Mouse (Mus musculus) liver, adult 2 months (tissue): ENCODE measurements at regions not wholly inside any gene's neighbourhood (a gene's known extent, or its start where the extent isn't known, plus 50 kb on each side); places are given as distances from the start of the nearest gene placed in this dataset.

ENCODE experiments used
- DNase-seq: peaks from one replicate; pipeline ENCODE4 v3.0.0-alpha.2; 2011; ENCODE audit warnings: low read depth, low spot score; ENCODE audit errors: extremely low read depth
- H3K27ac ChIP-seq: fragments of 200-500 bp; replicated peaks from 2 replicates; pipeline ENCODE4 v1.5.1; 2012; ENCODE audit warnings: low read depth, mild to moderate bottlenecking, control low read depth, inconsistent platforms, low read length; ENCODE audit not compliant: insufficient read depth
- H3K27me3 ChIP-seq: fragments of 200-500 bp; 2 replicates; pipeline ENCODE4 v1.6.1; 2012; ENCODE audit warnings: mild to moderate bottlenecking, moderate library complexity, low read length, inconsistent platforms; ENCODE audit not compliant: control insufficient read depth, insufficient read depth
- H3K36me3 ChIP-seq: fragments of 200-500 bp; 2 replicates; pipeline ENCODE4 v1.6.1; 2012; ENCODE audit warnings: low read length, inconsistent platforms; ENCODE audit not compliant: control insufficient read depth, insufficient read depth
- H3K4me1 ChIP-seq: fragments of 200-500 bp; 2 replicates; pipeline ENCODE4 v1.6.1; 2011; ENCODE audit warnings: low read length; ENCODE audit not compliant: control insufficient read depth, insufficient read depth
- H3K4me3 ChIP-seq: fragments of 200-500 bp; 2 replicates; pipeline ENCODE4 v1.5.1; 2011; ENCODE audit warnings: low read depth, mild to moderate bottlenecking, control low read depth, low read length, moderate library complexity; ENCODE audit not compliant: insufficient read depth
- H3K79me2 ChIP-seq: fragments of 200-500 bp; 2 replicates; pipeline ENCODE4 v1.6.1; 2012; ENCODE audit warnings: inconsistent platforms, mild to moderate bottlenecking, low read length, moderate library complexity; ENCODE audit not compliant: control insufficient read depth, insufficient read depth
- H3K9ac ChIP-seq: fragments of 200-500 bp; 2 replicates; pipeline ENCODE4 v1.6.1; 2012; ENCODE audit warnings: low read depth, mild to moderate bottlenecking, control low read depth, inconsistent platforms, low read length
- CTCF ChIP-seq: fragments of 200-500 bp; IDR thresholded peaks from 2 replicates; pipeline ENCODE4 v1.5.1; 2011; ENCODE audit warnings: low read depth, low read length, control low read depth
- POLR2A ChIP-seq: fragments of 200-500 bp; IDR thresholded peaks from 2 replicates; pipeline ENCODE4 v1.6.1; 2011; ENCODE audit warnings: low read length, control low read depth; ENCODE audit not compliant: insufficient read depth; ENCODE audit errors: extremely low read depth
- WGBS: fragments of 180-500 bp; shearing (Covaris S2); methylation state at CpG from one replicate; pipeline ENCODE4 v1.1.7; 2018; 5-methylcytosine and 5-hydroxymethylcytosine counted together

DNA sequence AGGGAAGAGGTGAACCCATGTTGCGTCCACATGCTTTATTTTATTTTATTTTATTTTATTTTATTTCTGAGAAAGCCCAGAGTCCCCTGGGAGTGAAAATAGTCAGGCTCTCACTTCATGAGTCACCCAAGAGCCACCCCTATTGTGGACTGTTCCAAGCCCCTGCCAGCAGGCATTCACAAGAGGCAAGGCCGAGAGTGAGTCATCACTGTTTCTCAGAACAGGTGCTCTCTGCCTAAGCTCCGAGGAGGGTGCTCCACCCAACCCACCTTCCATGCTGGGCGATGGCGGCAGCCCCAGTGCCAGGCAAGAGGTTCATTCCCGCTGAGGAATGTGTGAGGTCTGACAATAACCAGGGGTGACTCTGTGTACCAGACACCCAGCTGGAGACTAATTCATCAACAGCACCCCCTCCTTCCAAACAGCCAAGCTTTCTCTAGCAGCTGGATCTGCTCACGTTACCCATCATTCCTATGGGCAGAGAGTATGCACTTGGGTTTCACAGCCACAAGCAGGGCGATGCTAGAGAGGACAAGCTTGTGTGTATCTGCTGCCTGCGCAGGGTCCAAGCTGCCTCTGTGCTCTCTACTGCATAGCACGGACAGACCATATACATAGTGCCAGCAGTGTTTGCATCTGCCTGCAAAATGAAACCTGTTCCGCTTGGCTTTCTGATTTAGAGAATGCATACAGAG lies 122.8 kb downstream of the Zfp706 start:
- H3K79me2 ChIP-seq, result no peaks in the 10 kb centered on the region
- H3K4me3 ChIP-seq, result no peak overlapping the region
- H3K36me3 ChIP-seq, result no peaks in the 10 kb centered on the region
- H3K27me3 ChIP-seq, result no peaks in the 10 kb centered on the region
- DNase-seq, result no peak
- 0 out of 2 replicates have a peak, but pooled peaks cover 2% of the 10 kb centered on the region for H3K4me1 ChIP-seq
- WGBS, result 92% methylated on average over 11 of the region's 11 CpGs
- TF ChIP-seq CTCF (no peak), POLR2A (no peak)
- no peak overlapping the region for H3K27ac ChIP-seq
- no peak overlapping the region for H3K9ac ChIP-seq

DNA sequence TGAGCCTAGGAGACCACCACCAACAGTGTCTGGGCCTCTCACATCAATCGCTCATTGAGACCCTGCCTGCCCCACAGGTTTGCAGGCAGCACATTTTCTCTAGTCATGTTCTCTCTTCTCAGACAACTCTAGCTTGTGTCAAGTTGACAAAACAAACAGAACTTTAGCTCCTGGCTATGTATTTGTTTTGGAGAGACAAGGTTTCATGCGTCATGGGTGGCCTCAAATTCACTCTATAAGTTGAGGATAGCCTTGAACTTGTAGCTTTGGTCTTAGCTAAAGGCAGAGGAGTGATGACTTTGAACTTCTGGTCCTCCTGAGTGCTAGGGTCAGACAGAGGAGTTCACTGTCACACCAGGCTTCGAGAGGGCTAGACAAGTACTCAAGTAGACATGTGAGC lies 123.5 kb downstream of the Zfp706 start:
- no peak overlapping the region for H3K9ac ChIP-seq
- no peak overlapping the region for H3K4me3 ChIP-seq
- no peak overlapping the region for H3K27ac ChIP-seq
- H3K36me3 ChIP-seq, result no peaks in the 10 kb centered on the region
- DNase-seq, result peak; percentile 69
- 0 out of 2 replicates have a peak, but pooled peaks cover 6% of the 10 kb centered on the region for H3K4me1 ChIP-seq
- H3K27me3 ChIP-seq, result no peaks in the 10 kb centered on the region
- no peaks in the 10 kb centered on the region for H3K79me2 ChIP-seq
- TF ChIP-seq CTCF (no peak), POLR2A (no peak)
- 66% methylated on average over 3 of the region's 3 CpGs for WGBS

DNA sequence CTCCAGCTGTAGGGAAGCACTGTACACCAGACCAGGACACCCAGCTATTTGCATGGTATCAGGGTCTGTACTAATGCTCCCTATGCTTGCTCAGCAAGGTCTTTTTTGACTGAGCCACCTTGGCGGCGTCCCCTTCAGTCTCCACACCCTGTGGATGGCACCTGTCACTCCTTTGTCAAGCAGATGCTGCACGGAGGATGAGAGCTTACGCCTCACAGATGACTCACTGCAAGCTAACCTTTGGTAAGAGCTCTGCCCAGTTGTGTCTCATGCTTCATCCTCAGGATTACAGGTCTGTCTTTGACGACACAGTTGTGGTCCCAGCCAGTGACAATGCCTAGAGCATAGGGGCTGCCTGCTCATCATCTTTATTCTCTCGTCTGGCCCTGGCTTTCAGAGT lies 124.4 kb downstream of the Zfp706 start:
- H3K79me2 ChIP-seq, result no peaks in the 10 kb centered on the region
- no peaks in the 10 kb centered on the region for H3K27me3 ChIP-seq
- H3K9ac ChIP-seq, result no peak overlapping the region
- no peaks in the 10 kb centered on the region for H3K36me3 ChIP-seq
- no peak for TF ChIP-seq POLR2A
- no peak for TF ChIP-seq CTCF
- WGBS, result 88% methylated on average over 6 of the region's 6 CpGs
- H3K4me3 ChIP-seq, result no peak overlapping the region
- 0 out of 2 replicates have a peak, but pooled peaks cover 6% of the 10 kb centered on the region for H3K4me1 ChIP-seq
- no peak for DNase-seq
- no peak overlapping the region for H3K27ac ChIP-seq

DNA sequence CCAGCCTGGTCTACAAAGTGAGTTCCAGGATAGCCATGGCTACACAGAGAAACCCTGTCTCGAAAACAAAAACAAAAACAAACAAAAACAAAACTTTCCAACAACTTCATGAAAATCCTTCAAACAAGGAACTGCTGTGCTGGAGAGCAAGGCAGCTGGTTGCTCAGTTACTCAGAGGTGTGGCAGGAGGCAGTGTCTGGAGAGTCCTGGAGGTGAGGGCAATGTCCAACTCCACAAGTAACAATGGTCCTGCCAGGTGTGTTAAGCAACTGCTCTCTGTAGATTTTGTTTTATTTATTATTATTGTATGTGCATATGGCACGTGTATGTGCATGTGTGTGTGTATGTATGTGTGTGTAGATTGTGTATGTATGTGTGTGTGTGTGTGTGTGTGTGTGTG lies 126.0 kb downstream of the Zfp706 start:
- Histone ChIP-seq H3K4me3 (no peak overlapping the region), H3K9ac (no peak overlapping the region), H3K4me1 (0 out of 2 replicates have a peak, but pooled peaks cover 6% of the 10 kb centered on the region), H3K27me3 (no peaks in the 10 kb centered on the region), H3K27ac (no peak overlapping the region), H3K36me3 (no peaks in the 10 kb centered on the region), H3K79me2 (no peaks in the 10 kb centered on the region)
- 53% methylated on average over 2 of the region's 2 CpGs for WGBS
- no peak for TF ChIP-seq CTCF
- DNase-seq, result peak; percentile 63

DNA sequence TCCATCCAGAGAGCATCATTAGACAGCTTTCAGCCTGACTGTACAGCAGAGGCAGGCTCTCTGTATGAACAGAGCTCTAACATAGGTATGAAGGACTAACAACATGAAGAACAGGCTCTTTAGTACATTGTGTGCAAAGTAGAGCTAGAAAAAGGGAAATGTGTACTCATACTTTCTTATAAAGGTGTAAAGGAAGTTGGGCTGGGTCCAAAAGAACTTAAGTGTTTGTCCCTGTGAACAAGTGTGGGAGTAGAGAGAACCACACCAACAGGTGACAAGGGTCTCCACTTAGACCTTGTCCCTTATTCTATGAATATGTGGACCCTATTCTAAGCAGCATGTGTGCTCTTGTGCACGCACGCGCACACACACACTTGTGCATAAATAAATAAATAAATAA lies 127.0 kb downstream of the Zfp706 start:
- Histone ChIP-seq H3K36me3 (no peaks in the 10 kb centered on the region), H3K9ac (no peak overlapping the region), H3K4me3 (no peak overlapping the region), H3K27me3 (no peaks in the 10 kb centered on the region), H3K79me2 (no peaks in the 10 kb centered on the region), H3K4me1 (0 out of 2 replicates have a peak, but pooled peaks cover 6% of the 10 kb centered on the region), H3K27ac (no peak overlapping the region)
- DNase-seq, result no peak
- TF ChIP-seq CTCF, result no peak
- TF ChIP-seq POLR2A, result no peak
- over 99% methylated on average over 3 of the region's 3 CpGs for WGBS

DNA sequence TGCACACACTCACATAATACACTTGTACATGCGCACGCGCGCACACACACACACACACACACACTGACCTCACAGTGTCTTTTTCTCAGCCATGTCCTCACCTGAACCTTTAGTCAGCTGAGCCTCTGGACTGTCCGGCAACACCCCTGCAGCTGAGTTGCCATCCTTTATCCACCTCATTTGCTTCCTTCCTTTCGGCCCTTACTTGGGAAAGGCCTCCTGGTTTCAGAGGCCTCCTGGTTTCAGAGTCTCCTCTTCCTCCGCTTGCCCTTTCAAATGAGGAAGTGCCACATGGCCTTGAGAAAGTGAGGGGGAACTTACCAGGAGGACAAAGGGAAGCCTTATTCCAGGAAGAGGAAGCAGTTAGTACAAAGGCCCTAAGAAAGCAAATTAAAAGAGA lies 128.0 kb downstream of the Zfp706 start:
- Histone ChIP-seq H3K27ac (0 out of 2 replicates have a peak overlapping the region, but pooled peaks have one; percentile 0), H3K4me1 (0 out of 2 replicates have a peak, but pooled peaks cover 6% of the 10 kb centered on the region), H3K9ac (no peak overlapping the region), H3K36me3 (no peaks in the 10 kb centered on the region), H3K79me2 (no peaks in the 10 kb centered on the region), H3K4me3 (no peak overlapping the region), H3K27me3 (no peaks in the 10 kb centered on the region)
- TF ChIP-seq POLR2A (no peak), CTCF (no peak)
- WGBS, result 91% methylated on average over 7 of the region's 7 CpGs
- DNase-seq, result peak; percentile 35
